Mouse (Mus musculus) lung, postnatal 14 days (tissue): ENCODE measurements at regions not wholly inside any gene's neighbourhood (a gene's known extent, or its start where the extent isn't known, plus 50 kb on each side); places are given as distances from the start of the nearest gene placed in this dataset.

Source experiments
- DNase-seq: peaks from one replicate; pipeline ENCODE4 v3.0.0; 2021

DNA sequence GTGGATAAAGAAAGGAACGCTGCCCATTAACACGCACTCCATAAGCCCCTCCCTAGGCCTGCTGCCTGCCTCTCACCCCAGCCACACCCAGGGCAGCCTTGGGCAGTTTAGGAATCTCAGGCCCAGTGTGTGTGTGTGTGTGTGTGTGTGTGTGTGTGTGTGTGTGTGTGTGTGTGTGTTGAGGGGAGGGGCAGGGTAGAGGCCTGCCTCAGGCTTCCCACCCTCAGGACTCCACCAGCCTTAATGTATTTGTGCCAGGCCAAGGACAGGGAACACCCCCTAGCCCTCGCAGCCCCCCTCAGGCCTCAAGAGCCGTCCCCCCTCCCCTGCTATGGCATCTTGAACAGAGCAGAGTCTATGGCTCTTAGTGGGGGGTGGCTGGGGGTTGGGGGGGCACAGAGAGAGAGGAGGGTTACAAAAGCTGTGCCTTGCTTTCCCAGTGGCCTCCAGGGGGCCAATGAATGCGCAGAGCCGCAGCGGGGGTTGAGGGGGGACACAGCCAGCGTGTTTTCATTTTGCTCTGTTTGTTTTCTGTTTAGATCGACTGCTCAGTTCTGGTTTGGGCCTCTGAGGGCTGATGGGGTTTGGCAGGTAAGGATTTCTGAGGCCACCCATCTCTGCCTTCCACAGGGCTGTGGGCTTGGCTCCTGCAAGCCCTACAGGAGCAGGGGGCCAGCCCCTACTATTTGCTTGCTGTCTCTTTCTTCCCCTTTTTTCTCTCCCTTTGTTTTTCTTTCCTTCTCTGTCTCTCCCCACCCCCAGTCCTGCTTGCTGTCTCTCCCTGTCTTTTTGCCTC lies 131.8 kb downstream of the Pja1 start:
- peak; percentile 21 for DNase-seq

DNA sequence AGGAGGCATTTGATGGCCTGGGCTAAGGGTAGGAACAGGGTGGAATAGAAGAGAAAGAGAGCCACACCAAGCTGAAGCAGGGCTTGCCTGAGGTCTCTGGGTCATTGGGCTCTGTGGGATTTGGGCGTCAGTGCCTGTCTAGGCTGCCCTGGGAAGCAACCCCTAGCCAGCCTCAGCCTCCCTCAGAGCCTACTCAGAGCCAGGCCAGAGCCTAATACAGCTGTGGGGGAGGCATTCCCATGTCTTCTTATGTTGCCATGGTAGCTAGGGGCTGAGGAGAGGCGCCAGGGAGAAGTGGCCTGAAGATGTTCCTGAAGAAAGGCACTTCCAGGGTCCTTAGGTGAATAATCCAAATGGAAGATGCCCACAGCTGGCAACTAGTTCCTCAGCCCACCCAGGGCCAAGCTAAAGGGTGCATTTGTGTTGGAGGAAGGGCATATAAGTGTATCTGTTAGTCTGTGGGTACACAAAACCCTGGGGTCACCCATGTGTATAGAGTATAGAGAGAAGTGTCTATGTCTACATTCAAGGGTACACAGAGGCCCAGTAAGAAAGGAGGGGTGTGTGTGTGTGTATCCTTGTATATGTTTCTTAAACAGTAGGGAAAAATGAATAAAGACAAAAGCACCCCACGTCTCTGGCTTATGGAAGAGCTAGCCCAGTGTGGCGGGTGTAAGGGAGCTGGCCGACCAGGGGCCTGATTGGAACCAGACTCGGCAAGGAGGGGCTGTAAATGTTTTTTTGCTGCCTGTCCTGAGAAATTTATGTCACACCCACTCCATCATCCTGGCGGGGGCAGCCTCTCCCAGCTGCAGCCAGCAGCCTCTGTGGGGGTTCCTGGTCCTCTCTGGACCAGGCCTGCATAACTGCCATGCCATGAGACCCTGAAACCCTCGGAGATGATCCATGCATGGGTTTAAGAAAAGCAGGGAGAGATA lies 134.2 kb downstream of the Pja1 start:
- no peak for DNase-seq

- no peak for DNase-seq
These were observed 135.0 kb downstream of the Pja1 start for GRCm38 (mm10) chrX:99335886-99336589.

DNA sequence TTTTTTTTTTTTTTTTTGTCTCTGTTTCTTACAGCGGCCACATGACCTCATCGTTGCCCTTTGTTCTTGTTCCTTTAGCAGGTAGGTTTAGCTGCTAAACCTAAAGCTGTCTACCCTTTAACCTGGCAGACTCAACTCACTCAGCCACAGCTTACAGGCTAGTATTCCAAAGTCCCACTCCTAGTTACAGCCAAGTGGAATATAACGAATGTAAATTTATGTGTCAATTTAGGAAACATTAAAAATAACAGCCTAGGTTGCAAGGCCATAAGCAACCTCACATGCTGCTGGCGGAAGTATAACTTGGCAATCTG lies 138.7 kb downstream of the Pja1 start:
- no peak for DNase-seq

DNA sequence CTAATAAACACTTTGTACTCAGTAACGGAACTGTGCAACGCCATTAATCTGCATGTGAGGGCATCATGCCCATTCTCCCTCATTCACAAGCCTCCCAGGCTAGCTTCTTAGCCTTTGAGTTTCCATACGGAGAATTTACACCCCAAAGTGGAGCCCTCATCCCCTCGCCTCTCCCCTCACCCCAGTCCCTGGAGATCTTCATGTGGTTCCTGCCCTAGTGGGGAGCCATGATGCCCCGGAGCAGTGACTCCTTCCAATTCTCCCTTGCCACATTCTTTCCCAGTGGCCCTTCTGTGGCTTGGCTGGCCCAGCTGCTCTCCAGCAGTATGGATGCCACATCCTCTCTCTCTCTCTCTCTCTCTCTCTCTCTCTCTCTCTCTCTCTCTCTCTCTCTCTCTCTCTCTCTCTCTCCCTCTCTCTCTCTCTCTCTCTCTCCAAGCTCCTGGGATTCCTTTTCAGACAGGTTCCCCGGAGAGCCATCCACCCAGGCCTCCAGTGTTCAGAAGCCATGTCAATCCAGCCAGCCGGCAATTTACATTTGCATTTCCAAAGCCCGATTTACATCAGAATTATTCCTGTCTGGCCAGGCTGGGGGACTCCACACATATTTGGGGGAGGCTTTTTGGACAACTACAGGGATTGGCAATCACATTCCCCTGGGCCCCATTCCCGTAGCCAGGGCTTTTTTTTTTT lies 139.2 kb downstream of the Pja1 start:
- DNase-seq, result no peak

DNA sequence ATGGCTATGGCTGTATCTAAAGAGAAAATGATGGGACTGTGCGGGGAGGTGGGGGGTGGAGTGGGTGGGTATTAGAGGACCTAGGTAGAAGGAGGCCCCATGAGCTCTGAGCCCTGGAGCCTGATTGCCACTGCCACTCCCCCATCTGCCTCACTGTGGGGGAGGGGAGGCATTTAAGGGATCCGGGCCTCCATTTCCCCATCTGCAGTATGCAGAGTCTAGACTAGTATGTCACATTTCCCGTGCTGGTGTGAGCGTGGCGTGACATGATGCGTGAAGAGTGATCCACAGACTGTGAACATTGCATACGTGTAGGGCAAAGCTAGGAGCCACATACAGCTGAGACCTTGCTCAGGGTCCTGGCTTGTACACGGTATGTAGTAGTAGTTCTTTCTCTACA lies 140.7 kb downstream of the Pja1 start:
- DNase-seq, result no peak

GRCm38 (mm10) chrX:99328576-99328975 lies 142.5 kb downstream of the Pja1 start:
- no peak for DNase-seq

GRCm38 (mm10) chrX:99326167-99326566 lies 144.9 kb downstream of the Pja1 start:
- peak; percentile 50 for DNase-seq

DNA sequence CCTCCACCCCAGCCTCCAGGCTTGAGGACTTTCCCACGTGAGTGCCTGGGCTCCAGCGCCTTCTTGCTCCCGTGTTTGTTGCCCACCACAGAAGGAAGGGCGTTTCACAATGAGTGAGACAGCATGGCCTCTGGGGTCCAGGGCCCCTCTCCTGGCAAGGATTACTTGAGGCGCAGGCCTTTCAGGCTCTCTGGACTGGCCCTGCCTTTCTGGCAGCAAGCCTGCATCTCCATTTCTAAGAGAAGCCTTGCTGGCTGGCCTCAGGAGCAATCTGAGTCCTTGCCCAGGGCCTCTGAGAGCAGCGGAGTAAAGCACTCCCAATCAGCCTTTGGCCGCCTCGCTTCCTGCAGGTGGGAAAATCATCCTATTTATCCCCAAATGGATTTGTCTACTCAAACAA lies 145.6 kb downstream of the Pja1 start:
- DNase-seq, result no peak

DNA sequence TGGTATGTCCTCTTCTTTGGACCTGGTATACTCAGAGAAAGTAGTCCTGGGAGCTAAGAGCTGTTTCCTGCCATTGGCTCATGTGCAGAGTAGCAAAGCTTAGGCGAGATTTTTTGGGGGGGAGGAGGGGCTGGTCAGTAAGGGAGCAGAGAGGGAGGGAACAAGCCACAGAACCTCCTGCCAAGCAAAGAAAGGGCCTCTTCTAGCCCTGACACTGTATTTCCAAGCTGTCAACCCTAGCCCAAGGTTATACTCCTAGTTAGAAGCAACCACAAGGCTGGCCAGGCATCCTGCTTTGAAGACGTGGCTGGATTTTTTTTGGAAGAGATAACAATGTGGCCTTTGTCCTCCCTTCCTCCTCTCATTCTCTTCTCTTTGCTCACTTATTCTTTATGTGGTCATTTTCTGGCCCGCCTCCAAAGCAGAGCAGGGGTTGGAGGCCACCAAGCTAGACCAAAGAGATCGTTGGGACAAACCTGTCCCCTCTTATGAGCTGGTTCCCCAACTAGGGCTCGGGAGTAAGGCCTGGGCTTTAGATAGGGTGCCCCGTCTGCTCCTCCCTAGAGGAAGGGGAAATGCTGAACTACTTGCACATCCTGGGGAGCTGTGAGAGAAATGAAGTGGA lies 146.4 kb downstream of the Pja1 start:
- no peak for DNase-seq

DNA sequence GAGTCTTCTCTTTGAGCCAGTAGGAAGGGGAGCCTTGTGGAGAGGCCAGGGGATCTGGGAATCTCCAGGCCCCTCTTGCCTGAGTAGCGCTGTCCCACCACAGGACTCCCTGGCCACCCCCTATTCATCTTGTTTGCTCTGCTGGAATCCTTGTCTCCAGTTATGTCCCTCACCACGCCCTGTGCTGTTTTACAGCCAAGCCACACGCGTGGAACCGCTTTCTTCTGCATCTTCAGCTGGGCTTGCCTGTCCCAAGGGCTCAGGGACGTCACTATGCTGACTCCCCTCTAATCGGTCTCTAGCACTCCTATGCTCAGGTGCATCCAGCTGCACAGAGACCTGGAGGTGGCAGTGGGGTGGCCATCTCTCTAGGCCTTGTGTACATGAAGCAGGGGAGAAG lies 151.3 kb downstream of the Pja1 start:
- no peak for DNase-seq

- DNase-seq, result no peak
These were observed 151.9 kb downstream of the Pja1 start for GRCm38 (mm10) chrX:99319163-99319562.

- no peak for DNase-seq
These were observed 152.9 kb downstream of the Pja1 start for GRCm38 (mm10) chrX:99318141-99318540.

DNA sequence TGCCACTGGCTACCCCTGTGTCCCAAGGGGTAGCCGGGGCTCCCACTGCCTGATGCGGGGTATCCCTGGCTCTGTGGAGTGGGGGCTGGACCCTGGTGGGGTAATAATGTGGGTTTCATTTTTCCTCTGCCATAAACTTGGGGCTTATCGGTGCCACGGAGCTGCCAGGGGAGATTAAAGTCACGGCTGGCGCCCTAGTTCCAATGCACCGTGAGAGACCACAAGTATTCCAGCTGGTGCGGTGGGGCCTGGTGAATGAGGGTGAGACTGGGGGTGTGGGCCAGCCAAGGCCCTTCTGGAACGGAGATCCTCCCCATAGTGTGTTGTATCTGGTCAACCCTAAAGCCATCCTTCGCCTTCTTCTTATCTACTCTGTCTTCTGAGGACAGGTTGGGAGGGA lies 153.3 kb downstream of the Pja1 start:
- no peak for DNase-seq

DNA sequence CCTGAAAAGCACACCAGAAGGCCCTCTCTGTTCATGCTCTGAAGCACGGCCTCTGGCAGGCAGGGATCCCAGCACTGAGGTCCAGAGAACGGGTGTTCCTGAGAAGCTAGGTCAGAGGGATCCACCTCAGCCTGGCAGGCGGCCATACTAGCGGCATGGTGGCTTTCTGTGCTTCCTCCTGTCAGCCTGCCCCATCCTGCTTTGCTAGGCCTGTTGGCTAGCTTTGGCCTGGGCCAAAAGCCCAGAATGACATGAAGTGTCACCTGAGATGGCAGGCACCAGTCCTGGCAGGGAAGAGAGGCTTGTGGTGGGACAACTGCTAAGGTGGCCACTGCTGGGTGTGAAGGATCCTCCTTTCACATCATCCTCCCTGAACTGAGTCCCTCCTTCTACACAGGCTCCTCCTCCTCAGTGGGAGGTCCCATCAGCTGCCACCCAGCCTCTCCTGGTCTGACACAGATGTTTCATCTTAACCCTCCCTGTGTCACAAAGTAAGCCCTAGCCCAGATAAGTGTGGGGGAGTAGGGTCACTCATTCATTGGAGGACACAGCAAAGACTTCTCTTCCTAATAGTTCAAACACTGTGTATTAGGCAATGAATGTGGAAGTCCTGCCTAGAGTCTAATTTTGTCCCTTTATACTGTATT lies 154.5 kb downstream of the Pja1 start:
- DNase-seq, result no peak

DNA sequence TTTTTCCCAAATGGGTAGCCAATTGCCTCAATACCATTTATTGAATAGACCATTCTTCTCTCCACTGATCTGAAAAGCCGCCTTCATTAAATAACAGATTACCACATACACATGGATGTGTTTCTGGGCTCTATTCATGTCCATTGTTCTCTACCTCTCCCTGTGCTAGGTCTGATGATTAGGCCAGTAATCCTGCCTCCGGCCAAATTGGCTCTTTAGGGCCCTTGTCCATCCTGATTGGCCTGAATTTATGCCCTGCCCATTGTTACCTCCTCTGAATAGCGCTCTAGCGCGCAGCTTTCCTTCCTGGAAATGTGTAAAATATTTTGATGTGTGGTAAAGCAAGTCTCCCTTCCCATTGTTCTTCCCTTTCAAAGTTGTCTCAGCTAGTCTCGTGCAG lies 163.2 kb downstream of the Efnb1 start:
- no peak for DNase-seq

DNA sequence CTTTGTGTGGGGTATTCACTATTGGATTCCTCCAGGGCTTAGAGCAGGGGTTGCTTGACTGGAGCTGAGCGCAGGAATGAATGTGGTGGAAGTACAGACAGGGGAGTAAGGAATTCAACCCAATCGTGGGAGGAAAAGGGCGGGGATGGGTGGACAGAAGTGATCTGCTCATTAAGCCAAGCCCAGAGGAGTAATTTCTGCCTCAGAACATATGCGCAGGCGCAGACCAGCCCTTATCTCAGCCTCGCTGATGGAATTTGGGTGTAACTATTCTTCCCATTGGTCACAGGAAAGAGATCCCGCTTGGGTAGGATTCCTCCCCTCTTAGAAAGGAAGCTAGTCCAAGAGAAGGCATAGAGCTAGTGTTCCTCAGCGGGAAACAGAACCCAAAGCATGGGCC lies 158.8 kb downstream of the Efnb1 start:
- DNase-seq, result peak; percentile 51

DNA sequence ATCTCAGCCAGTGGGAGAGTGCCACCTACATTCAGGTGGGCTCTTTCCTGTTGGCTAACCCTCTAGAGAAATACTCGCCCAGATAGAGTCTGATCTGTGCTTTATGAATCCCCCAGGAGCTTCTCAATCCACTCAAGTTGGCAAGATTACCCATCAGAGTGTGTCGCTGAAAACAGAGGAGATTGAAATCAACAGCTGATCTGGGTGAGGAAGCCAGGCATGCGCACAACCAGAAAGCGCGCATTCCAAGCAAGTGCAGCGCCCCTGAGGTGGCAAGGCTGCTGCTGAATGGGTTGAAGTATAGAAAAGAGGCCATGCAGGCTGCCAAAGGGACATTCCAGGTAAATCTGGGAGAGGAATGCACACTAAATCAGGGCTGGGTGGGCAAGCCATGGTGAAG lies 158.0 kb downstream of the Efnb1 start:
- DNase-seq, result no peak

DNA sequence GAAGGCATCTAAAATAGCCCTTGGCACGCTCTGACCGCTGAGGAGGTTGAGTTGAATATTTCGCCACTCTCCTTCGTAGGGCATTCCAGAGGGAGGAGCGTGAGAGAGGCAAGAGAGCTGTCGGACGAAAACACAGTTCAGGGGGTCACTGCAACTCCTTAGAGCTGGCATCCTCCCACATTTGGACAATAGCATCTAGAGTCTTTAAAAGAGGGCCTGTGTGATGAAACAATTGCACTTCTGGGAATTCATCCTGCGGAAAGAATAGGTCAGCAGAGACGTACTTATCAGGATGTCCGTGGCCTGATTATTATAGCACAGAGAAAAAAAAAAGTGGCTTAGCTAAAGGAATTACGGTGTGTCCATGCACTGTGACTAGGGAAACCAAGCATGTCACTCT lies 156.8 kb downstream of the Efnb1 start:
- DNase-seq, result peak; percentile 55

- DNase-seq, result no peak
These were observed 156.0 kb downstream of the Efnb1 start for GRCm38 (mm10) chrX:99291965-99292364.

DNA sequence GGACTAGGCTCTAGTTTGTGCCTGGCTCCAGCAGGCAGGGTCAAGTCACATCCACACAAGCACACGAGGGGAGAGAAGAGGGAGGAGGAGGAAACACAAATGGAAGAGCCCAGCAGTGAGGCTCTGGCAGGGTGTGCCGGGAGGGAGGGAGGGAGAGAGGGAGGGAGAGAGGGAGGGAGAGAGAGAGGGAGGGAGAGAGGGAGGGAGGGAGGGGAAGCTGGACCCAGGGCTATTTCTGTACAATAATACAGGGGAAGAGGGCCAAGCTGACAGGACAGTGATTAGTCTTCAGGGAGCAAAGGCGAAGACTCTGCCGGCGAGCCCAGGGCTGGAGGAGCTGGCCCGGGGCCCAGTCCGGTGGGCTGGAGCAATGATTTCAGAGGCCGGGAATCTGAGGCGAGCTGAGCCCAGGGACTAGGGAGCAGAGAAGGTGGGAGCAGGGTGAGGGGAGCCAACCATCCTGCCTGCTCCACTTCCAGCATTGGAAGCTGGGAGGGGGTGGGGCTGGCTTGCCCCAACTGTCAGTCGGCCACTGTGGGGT lies 155.6 kb downstream of the Efnb1 start:
- peak; percentile 58 for DNase-seq

DNA sequence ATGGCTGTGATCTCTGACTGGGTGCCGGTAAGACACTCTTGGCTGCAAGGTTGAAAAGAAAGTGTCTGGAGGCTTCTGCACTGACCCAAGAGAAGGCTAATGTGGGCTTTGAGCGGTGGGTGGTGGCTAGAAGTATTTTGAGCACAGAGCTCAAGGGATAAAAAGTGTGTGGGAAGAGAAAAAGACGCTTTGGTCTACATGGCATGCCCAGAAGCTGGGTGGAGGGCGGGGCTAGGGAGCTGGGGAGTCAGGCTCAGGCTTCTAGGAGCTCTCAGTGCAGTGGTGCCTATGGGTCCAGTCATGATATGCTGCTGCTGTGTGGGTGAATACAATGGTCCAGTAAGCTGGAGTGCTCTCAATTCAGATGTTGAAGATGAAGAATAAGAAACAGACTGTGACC lies 152.1 kb downstream of the Efnb1 start:
- DNase-seq, result no peak
